Mouse (Mus musculus) heart, embryonic 16.5 days (tissue): ENCODE results near the gene Mdh2. TPM values are rescaled to one million over a fixed set of nuclear protein-coding genes. Genes with fewer than 3 reads are reported as not detected.

Source experiments
- ATAC-seq: fragments of 200-750 bp; cut with Nextera tagmentation; replicated peaks from 2 replicates; pipeline ENCODE4 v1.8.0; 2017; ENCODE audit warnings: moderate number of reproducible peaks; ENCODE audit not compliant: insufficient read depth, low FRiP score; ENCODE audit errors: extremely low read depth
- H3K27ac ChIP-seq: fragments of 300-500 bp; sonication (generic); 2 replicates; pipeline ENCODE4 v1.5.1; 2014; ENCODE audit warnings: mild to moderate bottlenecking, low read length, control low read depth, moderate library complexity
- H3K27me3 ChIP-seq: fragments of 300-500 bp; sonication (generic); 2 replicates; pipeline ENCODE4 v1.6.1; 2014; ENCODE audit warnings: low read length, mixed read lengths; ENCODE audit not compliant: control insufficient read depth, insufficient read depth
- H3K36me3 ChIP-seq: fragments of 300-500 bp; sonication (generic); 2 replicates; pipeline ENCODE4 v1.6.1; 2014; ENCODE audit not compliant: control insufficient read depth, insufficient read depth
- H3K4me1 ChIP-seq: fragments of 300-500 bp; sonication (generic); 2 replicates; pipeline ENCODE4 v1.6.1; 2014; ENCODE audit warnings: low read length, mixed read lengths; ENCODE audit not compliant: control insufficient read depth, insufficient read depth
- H3K4me2 ChIP-seq: fragments of 300-500 bp; sonication (generic); 2 replicates; pipeline ENCODE4 v1.6.1; 2014; ENCODE audit warnings: low read depth, mild to moderate bottlenecking, control low read depth, low read length
- H3K4me3 ChIP-seq: fragments of 300-500 bp; sonication (generic); 2 replicates; pipeline ENCODE4 v1.5.1; 2014; ENCODE audit warnings: mild to moderate bottlenecking, control low read depth, low read length
- H3K9ac ChIP-seq: fragments of 300-500 bp; sonication (generic); 2 replicates; pipeline ENCODE4 v1.6.1; 2014; ENCODE audit warnings: low read length, control low read depth
- H3K9me3 ChIP-seq: fragments of 300-500 bp; sonication (generic); replicated peaks from 2 replicates; pipeline ENCODE4 v1.6.1; 2016; ENCODE audit warnings: low read length; ENCODE audit not compliant: control insufficient read depth
- WGBS: fragments of 180-500 bp; shearing (Covaris S2); extraction: QIAGEN DNeasy Blood & Tissue Kit; methylation state at CpG from one replicate; pipeline ENCODE4 v1.1.7; 2014; 5-methylcytosine and 5-hydroxymethylcytosine counted together
- microRNA-seq: library from miRNA; unstranded; fragments of <30 nt; microRNA quantifications from one replicate; pipeline ENCODE4, GENCODE M21; 2017
- polyA plus RNA-seq: library from polyadenylated mRNA; unstranded; fragments of >200 nt; fragmentation: Nextera tagmentation; extraction: Ambion mirVana; gene quantifications from 2 replicates; pipeline ENCODE4 v1.2.1, GENCODE M21; 2015

The Mdh2 gene
- polyA plus RNA-seq, 1 experiment from 2014 or later = 1,333 TPM

GRCm38 (mm10) chr5:135835981-135836380, 57.7 kb downstream of the Mdh2 start:
- Histone ChIP-seq H3K27me3 (peaks cover 21% of the 10 kb centered on the region), H3K9ac (no peak overlapping the region), H3K4me2 (peak overlapping the region; percentile 90), H3K36me3 (no peaks in the 10 kb centered on the region), H3K4me1 (peaks cover 11% of the 10 kb centered on the region), H3K9me3 (no peaks in the 10 kb centered on the region), H3K4me3 (no peak overlapping the region; the same call in 1 of the 2 replicates), H3K27ac (no peak overlapping the region)
- WGBS = 24% methylated on average over 12 of the region's 12 CpGs
- no peak for ATAC-seq

Small RNA genes within 50 kb of the gene (microRNA-seq; reads per million reads assigned to microRNA genes)
- gene Gm23268 = not detected
- not detected for gene Mir7034

Other genes starting within 250 kb of the Mdh2 start
- gene Hip1, start 233.4 kb upstream of the Mdh2 start, polyA plus RNA-seq = 20.3 and 23.5 TPM in 2 replicates
- gene Ccl26, start 214.9 kb upstream of the Mdh2 start, polyA plus RNA-seq = not detected in 2 replicates
- gene Ccl24, start 205.4 kb upstream of the Mdh2 start, polyA plus RNA-seq = 4.4 and 7.3 TPM in 2 replicates
- gene Rhbdd2, start 145.9 kb upstream of the Mdh2 start, polyA plus RNA-seq = 30.3 and 32.2 TPM in 2 replicates
- gene Por, start 108.4 kb upstream of the Mdh2 start, polyA plus RNA-seq = 52.6 and 56.7 TPM in 2 replicates
- gene Tmem120a, start 34.0 kb upstream of the Mdh2 start, polyA plus RNA-seq = 36.3 and 37.4 TPM in 2 replicates
- gene Styxl1, start 95 bp upstream of the Mdh2 start, polyA plus RNA-seq = 0.15 and 0.56 TPM in 2 replicates
- gene Srrm3, start 28.4 kb downstream of the Mdh2 start, polyA plus RNA-seq = 0.07 and 0.09 TPM in 2 replicates
- 794 and 965 TPM in 2 replicates for gene Hspb1, start 109.4 kb downstream of the Mdh2 start, polyA plus RNA-seq
- gene Ywhag, start 156.1 kb downstream of the Mdh2 start, polyA plus RNA-seq = 167 and 202 TPM in 2 replicates
- gene Ssc4d, start 196.1 kb downstream of the Mdh2 start, polyA plus RNA-seq = 0.45 and 0.91 TPM in 2 replicates
- gene Zp3, start 201.6 kb downstream of the Mdh2 start, polyA plus RNA-seq = not detected in 2 replicates
- 21.8 and 22.5 TPM in 2 replicates for gene Dtx2, start 216.3 kb downstream of the Mdh2 start, polyA plus RNA-seq